Mouse (Mus musculus): ENCODE results near the gene Ccdc85c. TPM values are rescaled to one million over a fixed set of nuclear protein-coding genes. Genes with fewer than 3 reads are reported as not detected.

Gene Ccdc85c
- total and polyA plus RNA-seq, 3 experiments, result 14.0 to 32.4 (median 15.2) TPM

- no peaks in the 10 kb centered on the region for H3K9me3 ChIP-seq (replicated peaks; ENCODE audit: low read length)
- H3K4me2 ChIP-seq (ENCODE audit: insufficient read depth, low read depth, poor library complexity, severe bottlenecking), result no peak overlapping the region; the same call in 1 of the 2 replicates
- in situ Hi-C loops (cut with MboI; ENCODE audit: low pct_ligation_motif_present, low pct_unique_long_range_greater_than_20kb, low sequenced_read_pairs) (loop anchor here (5.0 kb wide), 1 partner anchor 32 kb away; no protein-coding TSS in a partner anchor), dilution Hi-C loops (cut with MboI; ENCODE audit: extremely low pct_ligation_motif_present, extremely low pct_unique_long_range_greater_than_20kb, low sequenced_read_pairs) (no loop called here)
- peaks cover 16 to 82% of the 10 kb centered on the region in 2 experiments; a peak in 3 of 4 replicates for H3K4me1 ChIP-seq (ENCODE audit: control insufficient read depth in 1 of 2, insufficient read depth in 2 of 2)
- H3K79me2 ChIP-seq (replicated peaks; ENCODE audit: control insufficient read depth, extremely low read depth, insufficient read depth, poor library complexity, severe bottlenecking), result 0 out of 2 replicates have a peak, but pooled peaks cover 2% of the 10 kb centered on the region
- H3K9ac ChIP-seq (ENCODE audit: insufficient read depth, low read depth), result no peak overlapping the region
- peaks cover 0 to 42% of the 10 kb centered on the region in 2 experiments for H3K36me3 ChIP-seq (replicated peaks in 1 of 2; ENCODE audit: control insufficient read depth in 1 of 2, insufficient read depth in 1 of 2, low read length in 1 of 2)
- peak overlapping the region in 1 of 3 experiments; percentile 32 for H3K4me3 ChIP-seq (replicated peaks in 1 of 3; ENCODE audit: low read depth in 2 of 3, low read length in 2 of 3, poor library complexity in 1 of 3)
- DNase-seq (ENCODE audit: extremely low read depth), result no peak
- H3K27ac ChIP-seq (ENCODE audit: insufficient read depth, low read depth), result no peak overlapping the region
- TF ChIP-seq JUND (conservative IDR thresholded peaks at IDR 0.05; ENCODE audit: low read depth, low read length) (no peak), ZC3H11A (IDR thresholded peaks at IDR 0.05; ENCODE audit: low read depth, low read length) (no peak), MEF2A (IDR thresholded peaks at IDR 0.05; ENCODE audit: borderline replicate concordance, low read depth, low read length) (no peak), POLR2A (IDR thresholded peaks at IDR 0.05; ENCODE audit: low read depth, low read length) (no peak), MAZ (IDR thresholded peaks at IDR 0.05; ENCODE audit: low read depth, low read length) (no peak), IRF4 (IDR thresholded peaks at IDR 0.05; ENCODE audit: low read depth, low read length) (no peak), UBTF (IDR thresholded peaks at IDR 0.05; ENCODE audit: low read depth, low read length) (no peak), PAX5 (IDR thresholded peaks at IDR 0.05; ENCODE audit: low read length) (no peak), ZKSCAN1 (IDR thresholded peaks at IDR 0.05; ENCODE audit: borderline replicate concordance, low read depth, low read length) (no peak), MXI1 (IDR thresholded peaks at IDR 0.05; ENCODE audit: low read depth, low read length) (no peak), RCOR1 (conservative IDR thresholded peaks at IDR 0.05; ENCODE audit: low read depth, low read length) (no peak), HCFC1 (IDR thresholded peaks at IDR 0.05; ENCODE audit: low read depth, low read length) (no peak), EP300 (IDR thresholded peaks at IDR 0.05; ENCODE audit: low read length) (no peak), ZNF384 (IDR thresholded peaks at IDR 0.05; ENCODE audit: low read depth, low read length) (no peak)
- H3K27me3 ChIP-seq (replicated peaks), result no peaks in the 10 kb centered on the region
Measured at GRCm38 (mm10) chr12:108269699-108270098, 5.5 kb downstream of the Ccdc85c start.

- H3K79me2 ChIP-seq (replicated peaks; ENCODE audit: control insufficient read depth, extremely low read depth, insufficient read depth, poor library complexity, severe bottlenecking), result 0 out of 2 replicates have a peak, but pooled peaks cover 2% of the 10 kb centered on the region
- peaks cover 16 to 89% of the 10 kb centered on the region in 2 experiments; a peak in 3 of 4 replicates for H3K4me1 ChIP-seq (ENCODE audit: control insufficient read depth in 1 of 2, insufficient read depth in 2 of 2)
- in situ Hi-C loops (cut with MboI; ENCODE audit: low pct_ligation_motif_present, low pct_unique_long_range_greater_than_20kb, low sequenced_read_pairs), result no loop called here
- no peaks in the 10 kb centered on the region for H3K9me3 ChIP-seq (replicated peaks; ENCODE audit: low read length)
- dilution Hi-C loops (cut with MboI; ENCODE audit: extremely low pct_ligation_motif_present, extremely low pct_unique_long_range_greater_than_20kb, low sequenced_read_pairs), result no loop called here
- DNase-seq (ENCODE audit: extremely low read depth), result no peak
- H3K9ac ChIP-seq (ENCODE audit: insufficient read depth, low read depth), result no peak overlapping the region
- peaks cover 0 to 48% of the 10 kb centered on the region in 2 experiments for H3K36me3 ChIP-seq (replicated peaks in 1 of 2; ENCODE audit: control insufficient read depth in 1 of 2, insufficient read depth in 1 of 2, low read length in 1 of 2)
- H3K27me3 ChIP-seq (replicated peaks), result no peaks in the 10 kb centered on the region
- peak overlapping the region; percentile 33; the same call in 1 of the 2 replicates for H3K4me2 ChIP-seq (ENCODE audit: insufficient read depth, low read depth, poor library complexity, severe bottlenecking)
- no peak overlapping the region for H3K27ac ChIP-seq (ENCODE audit: insufficient read depth, low read depth)
- TF ChIP-seq IRF4 (IDR thresholded peaks at IDR 0.05; ENCODE audit: low read depth, low read length) (no peak), TCF12 (IDR thresholded peaks at IDR 0.05; ENCODE audit: low read depth, low read length) (0 out of 2 replicates have a peak, but pooled peaks have one; percentile 5)
- H3K4me3 ChIP-seq (replicated peaks in 1 of 3; ENCODE audit: low read depth in 2 of 3, low read length in 2 of 3, poor library complexity in 1 of 3), result peak overlapping the region in 1 of 3 experiments; percentile 32
Measured at GRCm38 (mm10) chr12:108268970-108269369, 6.3 kb downstream of the Ccdc85c start.

Data from CH12.LX (cell line).